Mouse (Mus musculus) NIH3T3 (cell line): ENCODE data around the gene Nr1i2.
"Not testable (repeated sequence)": the region's sequence is repeated elsewhere in the genome, so short reads cannot be mapped to it uniquely, and the experiment has no call there.

Experiments used
- DNase-seq: peaks from one replicate; pipeline ENCODE4 v3.0.0-alpha.2; 2012; ENCODE audit warnings: low read depth

The Nr1i2 gene

DNA sequence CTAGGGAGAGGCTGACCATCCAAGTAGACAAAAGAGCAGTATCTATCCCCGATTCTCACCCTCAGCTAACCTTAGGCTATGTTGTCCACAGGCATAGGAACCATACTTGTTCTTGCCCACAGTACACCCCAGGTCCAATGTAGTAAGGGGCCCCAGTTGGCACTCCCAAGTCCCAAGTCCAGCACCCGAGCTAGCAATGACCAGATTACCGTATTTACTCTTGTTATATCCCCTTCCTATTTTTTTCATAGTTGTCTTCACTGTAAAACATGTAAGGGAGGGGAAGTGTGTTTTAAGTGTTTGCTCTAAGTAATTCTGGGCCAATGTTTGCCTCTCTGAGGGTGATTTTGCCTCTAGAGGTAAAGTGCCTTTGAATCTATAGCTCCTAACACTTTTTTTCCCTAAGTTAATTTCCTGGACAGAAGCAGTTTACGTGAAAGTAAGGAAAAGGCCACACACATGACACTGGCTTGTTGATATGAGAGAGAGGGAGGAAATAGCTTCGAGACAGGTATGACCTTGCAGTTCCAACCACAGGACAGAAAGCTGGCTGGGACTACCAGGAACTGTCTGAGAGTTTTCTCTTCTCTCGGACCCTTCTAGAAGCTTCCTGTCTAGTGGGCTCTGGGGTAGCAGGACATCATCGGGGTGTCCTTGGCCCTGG is at the start of gene Nr1i2:
Nr1i2 (minus strand) TSS at position 140 of the 664 bp plus-strand sequence.
- no peak for DNase-seq

GRCm38 (mm10) chr16:38341396-38342324 is 47.0 kb upstream of the Nr1i2 start, which contains the start of gene Maats1:
TSS of gene Maats1 (minus strand) at chr16:38342143.
- peak; percentile 73 for DNase-seq

GRCm38 (mm10) chr16:38338077-38338476 is 43.5 kb upstream of the Nr1i2 start:
- not testable (repeated sequence) for DNase-seq

DNA sequence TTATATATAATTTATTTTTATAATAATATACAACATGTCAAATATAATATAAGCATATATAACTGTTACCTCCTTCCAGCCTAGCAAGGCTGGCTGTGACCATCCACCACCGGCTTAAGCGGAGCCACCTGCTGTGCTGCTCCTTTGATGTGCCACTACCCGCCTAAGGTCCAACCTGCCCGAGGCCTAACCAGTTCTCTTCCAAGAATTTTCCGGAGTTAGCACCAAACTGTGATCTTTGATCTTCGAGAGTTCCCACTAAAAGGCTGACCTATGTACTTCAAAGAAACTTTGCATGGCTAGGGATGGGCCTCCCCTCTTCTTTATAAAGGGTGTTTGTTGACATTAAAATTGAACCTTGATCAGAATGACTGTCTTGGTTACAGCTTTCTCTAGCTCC is 39.8 kb upstream of the Nr1i2 start:
- DNase-seq: no peak

DNA sequence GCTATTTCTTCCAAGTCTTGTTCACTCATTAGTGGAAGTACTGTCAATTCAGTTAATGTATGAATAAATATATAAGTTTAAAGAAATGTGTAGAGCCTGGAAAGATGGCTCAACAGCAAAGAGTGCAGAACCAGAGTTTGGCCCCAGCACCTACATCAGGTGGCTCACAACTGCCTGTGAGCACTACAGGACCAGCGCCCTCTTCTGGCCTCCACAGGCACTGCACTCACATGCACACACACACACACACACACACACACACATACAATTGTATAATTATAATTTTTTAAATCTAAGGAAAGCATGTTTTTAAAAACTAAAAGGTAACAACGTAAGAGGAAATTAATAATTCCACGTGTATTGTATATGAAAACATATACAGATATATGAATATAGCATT is 34.7 kb upstream of the Nr1i2 start:
- DNase-seq: no peak

- DNase-seq: no peak
These were observed 32.3 kb upstream of the Nr1i2 start for GRCm38 (mm10) chr16:38326778-38327397.

- no peak for DNase-seq
These were observed 29.7 kb upstream of the Nr1i2 start for GRCm38 (mm10) chr16:38324311-38324710.

DNA sequence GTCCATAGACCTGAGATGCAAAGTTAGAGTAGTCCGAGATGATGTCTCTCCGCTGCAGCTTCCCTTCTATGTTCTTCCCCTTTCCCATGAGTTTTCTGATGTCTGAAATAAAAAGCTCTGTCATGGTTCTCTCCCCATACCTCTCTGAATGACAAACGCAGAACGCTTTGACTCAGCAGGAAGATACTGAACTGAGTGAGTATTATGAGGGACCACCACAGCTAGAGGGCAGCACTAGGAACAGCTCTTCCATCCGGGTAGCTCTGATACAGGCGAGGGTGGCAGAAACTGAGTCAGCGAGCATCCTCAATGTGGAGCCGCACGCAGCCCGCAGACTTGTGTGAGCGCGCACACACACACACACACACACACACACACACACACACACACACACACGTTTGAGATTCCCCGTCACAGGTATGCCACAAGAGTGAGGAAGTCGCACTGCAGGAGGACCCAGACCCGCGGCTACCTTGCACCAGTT is 26.9 kb upstream of the Nr1i2 start:
- DNase-seq: peak; percentile 25

GRCm38 (mm10) chr16:38319087-38319486 is 24.5 kb upstream of the Nr1i2 start:
- no peak for DNase-seq

GRCm38 (mm10) chr16:38318492-38318891 is 23.9 kb upstream of the Nr1i2 start:
- DNase-seq: peak; percentile 10

DNA sequence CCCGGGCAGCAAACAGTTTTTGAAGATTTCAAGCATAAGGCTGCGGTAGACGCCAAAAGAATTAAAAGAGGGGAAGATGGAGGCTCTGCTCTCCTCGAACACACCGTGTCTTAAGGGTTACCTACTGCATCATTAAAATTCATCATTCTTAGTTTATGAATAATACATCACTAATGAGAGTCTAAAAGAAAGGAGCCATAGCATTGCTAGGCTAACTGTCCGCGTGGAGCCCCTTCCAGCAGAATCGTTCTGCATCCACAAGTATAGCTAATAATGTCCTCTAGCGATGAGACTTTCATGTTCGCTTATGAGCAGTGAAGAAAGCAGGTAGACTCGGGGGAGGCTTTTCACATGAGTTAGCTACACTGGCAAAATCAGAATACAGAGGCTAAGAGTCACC is 13.6 kb upstream of the Nr1i2 start:
- no peak for DNase-seq

DNA sequence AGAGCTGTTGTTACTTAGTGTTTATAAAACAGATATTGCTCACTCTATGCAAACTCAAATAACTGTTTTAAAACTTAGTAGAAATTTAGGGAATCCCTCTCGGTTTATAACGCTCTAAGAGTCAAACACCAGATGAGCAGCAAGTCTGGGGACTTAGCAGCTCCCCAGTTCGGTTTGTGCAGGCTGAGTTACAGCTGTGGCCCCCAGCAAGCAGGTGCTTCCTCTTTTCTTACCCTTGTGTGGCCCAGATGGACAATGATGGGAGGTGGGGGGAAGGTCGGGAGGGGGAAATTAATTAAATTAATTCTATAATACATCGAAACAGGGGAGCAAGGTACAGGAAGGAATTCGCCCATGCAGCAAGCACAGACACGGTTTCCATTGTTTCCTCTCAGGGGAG is 13.0 kb upstream of the Nr1i2 start:
- no peak for DNase-seq

DNA sequence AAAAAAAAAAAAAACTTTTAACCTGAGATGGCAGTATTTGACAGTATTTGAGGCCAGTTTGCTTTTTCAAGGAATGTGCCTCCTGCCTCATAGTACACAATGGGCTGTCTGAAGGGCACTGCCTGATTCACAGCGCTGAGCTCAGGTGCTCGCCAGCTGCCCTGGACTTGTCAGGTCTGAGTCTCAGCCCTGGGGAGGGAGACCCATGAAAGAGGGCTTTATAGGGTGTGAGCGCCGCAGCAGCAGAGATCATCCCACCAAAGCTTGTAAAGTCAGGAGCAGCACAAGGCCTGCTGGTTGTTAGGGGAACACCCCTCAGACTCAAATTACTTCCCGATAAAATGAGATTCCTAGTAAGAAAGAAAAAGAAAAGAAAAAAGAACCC is 12.6 kb upstream of the Nr1i2 start:
- DNase-seq: no peak

DNA sequence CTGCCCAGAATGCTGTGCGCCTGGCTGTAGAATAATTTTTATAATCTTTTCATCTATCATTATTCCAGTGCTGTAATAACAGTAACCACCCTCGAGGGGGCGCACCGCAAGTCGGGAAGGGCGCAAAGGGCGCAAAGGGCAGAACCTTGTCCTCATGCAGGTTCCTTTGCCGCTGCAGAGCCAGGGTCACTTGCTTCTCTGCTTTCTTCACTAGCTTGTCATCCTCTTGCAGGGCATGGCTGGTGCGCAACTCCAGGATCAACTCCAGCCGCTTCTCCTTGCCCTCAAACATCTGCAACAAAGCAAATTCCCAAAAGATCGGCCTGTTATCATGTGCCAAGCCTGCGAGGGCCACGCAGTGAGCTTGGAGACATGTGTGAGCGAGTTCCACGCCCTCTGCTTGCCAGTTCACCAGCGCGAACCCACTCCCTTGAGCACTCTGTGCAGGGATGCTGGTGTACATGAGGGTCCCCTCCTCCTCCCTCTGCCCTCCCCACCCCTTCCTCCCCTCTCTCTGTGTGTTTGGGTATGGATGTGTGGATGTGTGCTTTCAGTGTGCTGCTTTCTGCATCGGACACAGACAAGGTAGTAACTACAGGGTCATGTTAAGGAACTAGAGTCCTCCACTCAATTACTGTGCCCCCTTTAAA is 12.1 kb upstream of the Nr1i2 start:
- DNase-seq: peak; percentile 11

DNA sequence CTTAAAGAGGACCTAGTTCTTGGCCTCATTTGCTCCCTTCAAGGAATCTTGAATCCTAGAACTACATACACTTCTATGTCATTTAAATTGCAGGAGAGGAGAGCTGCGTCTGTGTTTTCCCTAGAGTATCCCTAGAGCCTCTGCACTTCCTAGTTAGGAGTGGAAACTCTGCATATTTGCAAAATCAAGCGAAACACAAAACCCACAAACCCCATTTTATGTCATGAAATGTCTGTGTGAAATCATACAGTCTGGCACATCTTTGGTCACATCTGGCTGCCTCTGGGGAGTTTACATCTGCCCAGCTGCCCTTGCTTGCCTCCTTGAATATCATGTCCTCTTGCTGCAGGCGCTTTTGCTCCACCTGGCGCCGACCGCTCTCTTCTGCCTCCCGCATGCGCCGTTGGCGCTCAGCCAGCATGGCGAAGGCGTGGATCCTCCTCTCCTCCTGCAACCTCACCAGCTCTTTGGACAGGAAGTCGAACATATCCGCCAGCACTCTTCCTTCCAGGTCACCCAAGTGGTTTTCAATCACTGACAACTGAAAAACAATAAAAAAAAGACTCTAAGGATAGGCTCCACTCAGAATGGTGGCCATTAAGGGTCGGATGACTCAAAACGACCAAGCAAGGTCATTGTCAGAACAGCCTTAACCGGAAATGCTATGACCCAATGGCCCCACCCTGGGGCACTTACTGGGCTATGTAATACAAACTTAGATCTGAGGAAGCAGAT is 10.0 kb upstream of the Nr1i2 start:
- DNase-seq: no peak

DNA sequence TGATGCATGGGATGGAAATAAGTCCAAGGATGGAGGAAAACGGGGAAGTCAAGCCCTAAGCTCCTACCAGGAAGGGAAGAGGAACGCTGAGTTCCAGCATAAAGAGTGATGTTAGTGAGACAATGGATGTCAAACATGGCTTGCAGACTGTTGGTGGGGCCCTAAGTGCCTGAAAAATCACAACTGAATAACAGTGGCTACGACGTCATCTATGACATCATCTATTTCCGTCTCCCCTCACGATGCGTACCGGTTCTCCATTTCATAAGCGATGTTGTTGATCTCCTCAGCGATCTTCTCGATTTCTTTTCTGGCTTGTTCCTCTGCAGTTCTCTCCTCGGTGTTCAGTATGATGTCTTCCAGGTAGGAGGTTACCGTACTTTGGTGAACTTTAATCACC is 7.7 kb upstream of the Nr1i2 start:
- DNase-seq: no peak

DNA sequence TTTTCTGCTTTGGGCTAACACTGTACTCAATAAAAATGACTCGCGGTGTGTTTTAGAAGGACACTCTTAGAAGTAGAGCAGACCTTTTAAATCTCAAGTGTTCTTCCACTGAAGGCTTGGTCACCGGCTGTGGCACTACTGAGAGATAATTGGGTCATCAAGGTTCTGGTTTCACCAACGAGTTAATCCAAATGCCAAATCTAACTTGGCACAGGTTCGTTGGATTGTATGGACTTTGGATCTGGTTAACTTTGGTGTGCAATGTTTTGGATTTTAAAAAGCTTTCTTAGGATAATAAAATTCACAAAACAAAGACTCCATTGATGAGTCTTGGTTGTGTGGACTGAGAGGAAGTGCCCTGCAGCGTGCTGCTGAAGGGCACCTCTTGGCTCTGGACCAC is 3.8 kb upstream of the Nr1i2 start:
- DNase-seq: no peak

- peak; percentile 58 for DNase-seq
These were observed 816 bp upstream of the Nr1i2 start for GRCm38 (mm10) chr16:38295349-38295930.

GRCm38 (mm10) chr16:38290151-38290550 is 4.5 kb downstream of the Nr1i2 start:
- DNase-seq: no peak

- DNase-seq: peak; percentile 26
These were observed 5.8 kb downstream of the Nr1i2 start for GRCm38 (mm10) chr16:38288851-38289250.

- no peak for DNase-seq
These were observed 6.9 kb downstream of the Nr1i2 start for GRCm38 (mm10) chr16:38287762-38288161.
